Mouse (Mus musculus): ENCODE results near the gene Sap18b.
"Not testable (repeated sequence)": the region's sequence is repeated elsewhere in the genome, so short reads cannot be mapped to it uniquely, and the experiment has no call there.

Gene Sap18b

GRCm38 (mm10) chr8:95822096-95822495 lies 3.0 kb upstream of the Sap18b start:
- DNase-seq (ENCODE audit: low read depth in 1 of 2, low spot score in 2 of 2), result no peak

GRCm38 (mm10) chr8:95822699-95823098 lies 2.4 kb upstream of the Sap18b start:
- no peak for DNase-seq (ENCODE audit: low read depth in 1 of 2, low spot score in 2 of 2)

- no peak for DNase-seq (ENCODE audit: low read depth in 1 of 2, low spot score in 2 of 2)
Observed at GRCm38 (mm10) chr8:95830144-95830543, 5.0 kb downstream of the Sap18b start.

- DNase-seq (ENCODE audit: low read depth in 1 of 2, low spot score in 2 of 2), result peak; percentile 43 to 62
Observed at GRCm38 (mm10) chr8:95832603-95833434, 7.7 kb downstream of the Sap18b start.

GRCm38 (mm10) chr8:95833435-95833984 lies 8.4 kb downstream of the Sap18b start:
- DNase-seq (ENCODE audit: low read depth in 1 of 2, low spot score in 2 of 2), result no peak

- DNase-seq (ENCODE audit: low read depth in 1 of 2, low spot score in 2 of 2), result no peak
Observed at GRCm38 (mm10) chr8:95835891-95836290, 10.7 kb downstream of the Sap18b start.

- DNase-seq (ENCODE audit: low read depth in 1 of 2, low spot score in 2 of 2), result no peak
Observed at GRCm38 (mm10) chr8:95837266-95837665, 12.1 kb downstream of the Sap18b start.

GRCm38 (mm10) chr8:95839289-95839688 lies 14.1 kb downstream of the Sap18b start:
- DNase-seq (ENCODE audit: low read depth in 1 of 2, low spot score in 2 of 2), result no peak

GRCm38 (mm10) chr8:95841436-95841835 lies 16.3 kb downstream of the Sap18b start:
- no peak for DNase-seq (ENCODE audit: low read depth in 1 of 2, low spot score in 2 of 2)

GRCm38 (mm10) chr8:95843968-95844367 lies 18.8 kb downstream of the Sap18b start:
- DNase-seq (ENCODE audit: low read depth in 1 of 2, low spot score in 2 of 2), result no peak

- DNase-seq (ENCODE audit: low read depth in 1 of 2, low spot score in 2 of 2), result no peak
Observed at GRCm38 (mm10) chr8:95845026-95845425, 19.9 kb downstream of the Sap18b start.

GRCm38 (mm10) chr8:95848061-95848551 lies 23.0 kb downstream of the Sap18b start:
- no peak for DNase-seq (ENCODE audit: low read depth in 1 of 2, low spot score in 2 of 2)

GRCm38 (mm10) chr8:95848734-95849464 lies 23.8 kb downstream of the Sap18b start:
- no peak for DNase-seq (ENCODE audit: low read depth in 1 of 2, low spot score in 2 of 2)

- no peak for DNase-seq (ENCODE audit: low read depth in 1 of 2, low spot score in 2 of 2)
Observed at GRCm38 (mm10) chr8:95850326-95850725, 25.2 kb downstream of the Sap18b start.

GRCm38 (mm10) chr8:95852290-95852689 lies 27.1 kb downstream of the Sap18b start:
- DNase-seq (ENCODE audit: low read depth in 1 of 2, low spot score in 2 of 2), result peak; percentile 38

- peak; percentile 19 to 55 for DNase-seq (ENCODE audit: low read depth in 1 of 2, low spot score in 2 of 2)
Observed at GRCm38 (mm10) chr8:95853102-95853843, 28.1 kb downstream of the Sap18b start, which contains the start of gene Slc38a7. Gene Slc38a7 (minus strand): TSS chr8:95853539.

- DNase-seq (ENCODE audit: low read depth in 1 of 2, low spot score in 2 of 2), result no peak
Observed at GRCm38 (mm10) chr8:95854174-95854573, 29.0 kb downstream of the Sap18b start.

GRCm38 (mm10) chr8:95863761-95864440 lies 38.8 kb downstream of the Sap18b start:
- not testable (repeated sequence) for DNase-seq (ENCODE audit: low read depth in 1 of 2, low spot score in 2 of 2)

GRCm38 (mm10) chr8:95864851-95865250 lies 39.7 kb downstream of the Sap18b start:
- not testable (repeated sequence) for DNase-seq (ENCODE audit: low read depth in 1 of 2, low spot score in 2 of 2)

GRCm38 (mm10) chr8:95871690-95872089 lies 46.5 kb downstream of the Sap18b start:
- no peak for DNase-seq (ENCODE audit: low read depth in 1 of 2, low spot score in 2 of 2)
